Mouse (Mus musculus) lung, adult 2 months (tissue): ENCODE measurements around the gene Slc10a7.

Experiments
- CTCF ChIP-seq: fragments of 200-500 bp; IDR thresholded peaks from 2 replicates; pipeline ENCODE4 v1.5.1; 2011; ENCODE audit warnings: mild to moderate bottlenecking, low read length, control low read depth; ENCODE audit not compliant: insufficient read depth
- POLR2A ChIP-seq: fragments of 200-500 bp; IDR thresholded peaks from 2 replicates; pipeline ENCODE4 v1.6.1; 2011; ENCODE audit warnings: low read depth, mild to moderate bottlenecking, control low read depth, low read length, borderline replicate concordance; ENCODE audit errors: extremely low read depth

DNA sequence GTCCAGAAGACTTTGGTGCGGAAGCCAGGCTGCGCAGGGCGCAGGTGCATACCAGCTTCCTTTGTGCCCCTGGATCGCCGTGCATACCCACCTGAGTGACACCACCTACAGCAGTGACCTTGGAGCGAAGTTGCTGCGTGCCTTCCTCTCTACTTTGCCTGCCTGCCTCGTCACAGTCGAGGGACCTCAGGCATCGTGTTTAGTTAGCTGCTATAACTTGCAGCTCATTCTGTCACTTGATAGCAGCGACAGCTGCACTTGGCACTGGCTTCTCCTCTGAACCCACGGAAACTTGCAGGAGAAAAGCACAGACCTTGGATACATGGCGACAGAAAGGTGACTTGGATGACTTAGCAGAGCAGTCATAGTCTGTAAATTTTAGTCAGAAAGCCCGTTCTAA, 219.1 kb downstream of the Slc10a7 start:
- TF ChIP-seq CTCF: no peak
- TF ChIP-seq POLR2A: no peak
